Mouse (Mus musculus): Measurements from ENCODE around the gene Alas2.

DNA sequence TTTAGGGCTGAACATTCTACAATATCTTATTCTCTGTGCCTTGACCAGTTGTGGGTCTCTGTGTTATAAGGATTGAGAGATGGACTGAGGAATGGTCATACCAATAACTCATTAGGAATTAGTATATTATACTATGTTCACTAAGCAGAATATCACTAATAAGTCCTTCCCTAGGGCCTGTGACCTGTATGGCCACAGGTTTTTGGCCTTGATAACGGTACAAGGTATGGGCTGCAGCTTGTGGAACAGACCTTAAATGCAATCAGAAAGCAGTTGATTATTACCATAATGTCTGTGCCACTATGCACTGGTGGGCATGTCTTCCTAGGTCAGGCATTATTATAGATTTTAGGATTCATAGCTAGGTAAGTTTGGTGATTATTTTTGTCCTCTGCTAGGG, 30.7 kb upstream of the Alas2 start:
- TF ChIP-seq POLR2A (IDR thresholded peaks at IDR 0.05; ENCODE audit: borderline replicate concordance, control insufficient read depth, low read depth, low read length) (no peak), CTCF (IDR thresholded peaks at IDR 0.05; ENCODE audit: control insufficient read depth, insufficient read depth, low read length) (no peak)
